Mouse (Mus musculus): ENCODE measurements around the gene Tpo.

The Tpo gene

GRCm38 (mm10) chr12:30077056-30077455 lies 55.4 kb downstream of the Tpo start:
- DNase-seq (ENCODE audit: low read depth) = no peak

- no peak for DNase-seq (ENCODE audit: low read depth)
These were observed 56.1 kb downstream of the Tpo start for GRCm38 (mm10) chr12:30076316-30076715.

- no peak for DNase-seq (ENCODE audit: low read depth)
These were observed 63.1 kb downstream of the Tpo start for GRCm38 (mm10) chr12:30069321-30069720.

GRCm38 (mm10) chr12:30067806-30068205 lies 64.6 kb downstream of the Tpo start:
- no peak for DNase-seq (ENCODE audit: low read depth)

GRCm38 (mm10) chr12:30062118-30062505 lies 70.3 kb downstream of the Tpo start:
- DNase-seq (ENCODE audit: low read depth) = no peak

- no peak for DNase-seq (ENCODE audit: low read depth)
These were observed 70.8 kb downstream of the Tpo start for GRCm38 (mm10) chr12:30061503-30062117.

- DNase-seq (ENCODE audit: low read depth) = no peak
These were observed 74.4 kb downstream of the Tpo start for GRCm38 (mm10) chr12:30058044-30058443.

GRCm38 (mm10) chr12:30054761-30055540 lies 77.5 kb downstream of the Tpo start:
- no peak for DNase-seq (ENCODE audit: low read depth)

GRCm38 (mm10) chr12:30050235-30050634 lies 82.2 kb downstream of the Tpo start:
- no peak for DNase-seq (ENCODE audit: low read depth)

GRCm38 (mm10) chr12:30049818-30050217 lies 82.6 kb downstream of the Tpo start:
- no peak for DNase-seq (ENCODE audit: low read depth)

GRCm38 (mm10) chr12:30048848-30049247 lies 83.6 kb downstream of the Tpo start:
- no peak for DNase-seq (ENCODE audit: low read depth)

GRCm38 (mm10) chr12:30040150-30040549 lies 92.3 kb downstream of the Tpo start:
- no peak for DNase-seq (ENCODE audit: low read depth)

- DNase-seq (ENCODE audit: low read depth) = no peak
These were observed 92.9 kb downstream of the Tpo start for GRCm38 (mm10) chr12:30039565-30039964.

- DNase-seq (ENCODE audit: low read depth) = no peak
These were observed 95.8 kb downstream of the Tpo start for GRCm38 (mm10) chr12:30036569-30037055.

- DNase-seq (ENCODE audit: low read depth) = no peak
These were observed 96.4 kb downstream of the Tpo start for GRCm38 (mm10) chr12:30035841-30036568.

- no peak for DNase-seq (ENCODE audit: low read depth)
These were observed 97.0 kb downstream of the Tpo start for GRCm38 (mm10) chr12:30035406-30035805.

- DNase-seq (ENCODE audit: low read depth) = no peak
These were observed 97.7 kb downstream of the Tpo start for GRCm38 (mm10) chr12:30034681-30035080.

GRCm38 (mm10) chr12:30030571-30030970 lies 101.9 kb downstream of the Tpo start:
- DNase-seq (ENCODE audit: low read depth) = no peak

- no peak for DNase-seq (ENCODE audit: low read depth)
These were observed 103.3 kb downstream of the Tpo start for GRCm38 (mm10) chr12:30029111-30029510.

GRCm38 (mm10) chr12:30027721-30028340 lies 104.6 kb downstream of the Tpo start:
- DNase-seq (ENCODE audit: low read depth) = no peak

GRCm38 (mm10) chr12:30024264-30024825 lies 108.1 kb downstream of the Tpo start:
- no peak for DNase-seq (ENCODE audit: low read depth)

- DNase-seq (ENCODE audit: low read depth) = no peak
These were observed 108.9 kb downstream of the Tpo start for GRCm38 (mm10) chr12:30023491-30023890.

All from naive thymus-derived CD4-positive, alpha-beta T cell, adult 2 months (primary cell).